Mouse (Mus musculus) gastrocnemius, adult 2 months (tissue): ENCODE data around the gene Car15. TPM values are rescaled to one million over a fixed set of nuclear protein-coding genes. Genes with fewer than 3 reads are reported as not detected.

Experiments used
- DNase-seq: peaks from one replicate; pipeline ENCODE4 v3.0.0; 2022
- H3K27ac ChIP-seq: fragments of 200-600 bp; 2 replicates; pipeline ENCODE4 v1.8.1; 2022; ENCODE audit warnings: mild to moderate bottlenecking
- H3K4me3 ChIP-seq: fragments of 200-600 bp; 2 replicates; pipeline ENCODE4 v1.8.1; 2022; ENCODE audit warnings: mild to moderate bottlenecking, moderate library complexity
- CTCF ChIP-seq: fragments of 200-600 bp; IDR thresholded peaks from 2 replicates; pipeline ENCODE4 v1.8.1; 2022; ENCODE audit warnings: antibody characterized with exemption, mild to moderate bottlenecking, moderate library complexity
- intact Hi-C: fragments of 180-260 bp; cut with DNase I; formaldehyde crosslinking; loops from one replicate; pipeline ENCODE4 v1.15.1; 2025
- total RNA-seq, 2 experiments: library from RNA; stranded (reverse); gene quantifications; 2 replicates each; pipeline ENCODE4 v1.2.3; 2021

Car15 gene
- total RNA-seq, 2 experiments from 2014 or later, result 1.3 to 2.1 TPM

GRCm38 (mm10) chr16:17796971-17797811 lies 41.0 kb downstream of the Car15 start, which contains the start of gene Scarf2:
Scarf2 (plus strand) TSS chr16:17797282.
- Histone ChIP-seq H3K27ac (peak within 1 kb of the TSS; percentile 87), H3K4me3 (peak within 1 kb of the TSS; percentile 70)
- intact Hi-C loops, result no loop called here
- no peak for TF ChIP-seq CTCF
- DNase-seq, result peak; percentile 84

- H3K27ac ChIP-seq, result peak overlapping the region; percentile 55
- intact Hi-C loops, result no loop called here
- no peak for DNase-seq
- TF ChIP-seq CTCF, result no peak
- H3K4me3 ChIP-seq, result peak overlapping the region; percentile 70
Observed at GRCm38 (mm10) chr16:17796519-17796918, 41.6 kb downstream of the Car15 start.

GRCm38 (mm10) chr16:17795643-17796042 lies 42.5 kb downstream of the Car15 start:
- intact Hi-C loops, result no loop called here
- no peak for DNase-seq

GRCm38 (mm10) chr16:17794047-17794446 lies 44.1 kb downstream of the Car15 start:
- intact Hi-C loops, result no loop called here
- H3K4me3 ChIP-seq, result no peak overlapping the region
- no peak for TF ChIP-seq CTCF
- DNase-seq, result no peak
- no peak overlapping the region for H3K27ac ChIP-seq

More at GRCm38 (mm10) chr16:17795643-17796042, 42.5 kb downstream of the Car15 start:
- no peak for TF ChIP-seq CTCF
- no peak overlapping the region for H3K4me3 ChIP-seq
- H3K27ac ChIP-seq, result no peak overlapping the region

GRCm38 (mm10) chr16:17792728-17793127 lies 45.4 kb downstream of the Car15 start:
- no peak overlapping the region for H3K4me3 ChIP-seq
- H3K27ac ChIP-seq, result no peak overlapping the region
- intact Hi-C loops, result no loop called here
- TF ChIP-seq CTCF, result no peak
- DNase-seq, result no peak

- Histone ChIP-seq H3K4me3 (no peak overlapping the region), H3K27ac (no peak overlapping the region)
- intact Hi-C loops, result no loop called here
- peak; percentile 62 for TF ChIP-seq CTCF
- DNase-seq, result no peak
Observed at GRCm38 (mm10) chr16:17785337-17785736, 52.8 kb downstream of the Car15 start.

Other genes starting within 250 kb of the Car15 start
- 10 to 100 TPM; 10.8 to 11.2 TPM for gene Smpd4, start 219.0 kb downstream of the Car15 start, total RNA-seq
- under 1 TPM; 0.61 to 0.78 TPM for gene Ccdc74a, start 191.9 kb downstream of the Car15 start, total RNA-seq
- gene Med15, start 105.5 kb downstream of the Car15 start, total RNA-seq, result 10 to 100 TPM; 20.2 to 20.5 TPM
- gene Klhl22, start 78.7 kb downstream of the Car15 start, total RNA-seq, result 10 to 100 TPM; 20.5 to 23.6 TPM
- 1 to 10 TPM; 3.6 to 5.2 TPM for gene Scarf2, start 41.1 kb downstream of the Car15 start, total RNA-seq
- gene B830017H08Rik, start 5.2 kb downstream of the Car15 start, total RNA-seq, result not detected
- gene Gm20518, start 53.3 kb upstream of the Car15 start, total RNA-seq, result under 1 TPM; 0.15 to 0.56 TPM
- under 1 TPM; 0.10 to 0.17 TPM for gene Tssk1, start 55.9 kb upstream of the Car15 start, total RNA-seq
- gene Dgcr2, start 60.2 kb upstream of the Car15 start, total RNA-seq, result 10 to 100 TPM; 22.2 to 26.4 TPM
- gene Tssk2, start 60.3 kb upstream of the Car15 start, total RNA-seq, result not detected
- 1 to 10 TPM; 6.1 to 6.4 TPM for gene Ess2, start 73.0 kb upstream of the Car15 start, total RNA-seq
- gene Gsc2, start 76.7 kb upstream of the Car15 start, total RNA-seq, result not detected
- 1 to 10 TPM; 2.7 to 4.6 TPM for gene Slc25a1, start 89.9 kb upstream of the Car15 start, total RNA-seq
- not detected for gene Vpreb2, start 142.1 kb upstream of the Car15 start, total RNA-seq
- gene Dgcr6, start 214.5 kb upstream of the Car15 start, total RNA-seq, result 10 to 100 TPM; 45.5 to 46.2 TPM